Mouse (Mus musculus) liver, embryonic 12.5 days (tissue): Measurements from ENCODE around the gene Pgm3. TPM values are rescaled to one million over a fixed set of nuclear protein-coding genes. Genes with fewer than 3 reads are reported as not detected.

Experiments
- ATAC-seq: fragments of 200-750 bp; cut with Nextera tagmentation; 2 replicates; pipeline ENCODE4 v1.8.0; 2017; ENCODE audit warnings: moderate number of reproducible peaks, mild to moderate bottlenecking, moderate library complexity
- H3K27ac ChIP-seq: fragments of 300-500 bp; sonication (generic); 2 replicates; pipeline ENCODE4 v1.5.1; 2016; ENCODE audit warnings: mild to moderate bottlenecking
- H3K27me3 ChIP-seq: fragments of 300-500 bp; sonication (generic); replicated peaks from 2 replicates; pipeline ENCODE4 v1.6.1; 2016; ENCODE audit warnings: mild to moderate bottlenecking, moderate library complexity
- H3K36me3 ChIP-seq: fragments of 300-500 bp; sonication (generic); 2 replicates; pipeline ENCODE4 v1.6.1; 2016; ENCODE audit warnings: mild to moderate bottlenecking, moderate library complexity
- H3K4me1 ChIP-seq: fragments of 300-500 bp; sonication (generic); 2 replicates; pipeline ENCODE4 v1.6.1; 2016
- H3K4me2 ChIP-seq: fragments of 300-500 bp; sonication (generic); 2 replicates; pipeline ENCODE4 v1.6.1; 2016; ENCODE audit warnings: mild to moderate bottlenecking, moderate library complexity
- H3K4me3 ChIP-seq: fragments of 300-500 bp; sonication (generic); 2 replicates; pipeline ENCODE4 v1.5.1; 2016; ENCODE audit warnings: mild to moderate bottlenecking, moderate library complexity
- H3K9ac ChIP-seq: fragments of 300-500 bp; sonication (generic); 2 replicates; pipeline ENCODE4 v1.6.1; 2016; ENCODE audit warnings: mild to moderate bottlenecking, moderate library complexity
- H3K9me3 ChIP-seq: fragments of 300-500 bp; sonication (generic); replicated peaks from 2 replicates; pipeline ENCODE4 v1.6.1; 2016; ENCODE audit warnings: mild to moderate bottlenecking, moderate library complexity
- WGBS: fragments of 180-500 bp; shearing (Covaris S2); methylation state at CpG from one replicate; pipeline ENCODE4 v1.1.7; 2016; ENCODE audit not compliant: insufficient replicate concordance; 5-methylcytosine and 5-hydroxymethylcytosine counted together
- polyA plus RNA-seq: library from polyadenylated mRNA; unstranded; fragments of >200 nt; fragmentation: Nextera tagmentation; extraction: Ambion mirVana; gene quantifications from 2 replicates; pipeline ENCODE4 v1.2.1, GENCODE M21; 2016

Pgm3 gene
- polyA plus RNA-seq, 1 experiment from 2014 or later = 17.7 TPM

- WGBS = 88% methylated on average over 4 of the region's 4 CpGs
- ATAC-seq = no peak
- Histone ChIP-seq H3K4me3 (no peak overlapping the region), H3K9me3 (no peaks in the 10 kb centered on the region), H3K9ac (no peak overlapping the region), H3K27ac (no peak overlapping the region), H3K27me3 (no peaks in the 10 kb centered on the region), H3K4me1 (no peaks in the 10 kb centered on the region), H3K36me3 (peaks cover 76% of the 10 kb centered on the region), H3K4me2 (no peak overlapping the region)
These were observed 17.0 kb downstream of the Pgm3 start for GRCm38 (mm10) chr9:86554641-86555040.

GRCm38 (mm10) chr9:86553886-86554285 lies 17.8 kb downstream of the Pgm3 start:
- H3K4me1 ChIP-seq = no peaks in the 10 kb centered on the region
- no peak overlapping the region for H3K9ac ChIP-seq
- no peaks in the 10 kb centered on the region for H3K27me3 ChIP-seq
- H3K4me2 ChIP-seq = no peak overlapping the region
- H3K27ac ChIP-seq = no peak overlapping the region
- no peak for ATAC-seq
- no peak overlapping the region for H3K4me3 ChIP-seq
- H3K36me3 ChIP-seq = peaks cover 73% of the 10 kb centered on the region
- H3K9me3 ChIP-seq = no peaks in the 10 kb centered on the region
- 81% methylated on average over 9 of the region's 9 CpGs for WGBS

GRCm38 (mm10) chr9:86550717-86551116 lies 20.9 kb downstream of the Pgm3 start:
- H3K9ac ChIP-seq = no peak overlapping the region
- WGBS = 77% methylated on average over 3 of the region's 3 CpGs
- H3K9me3 ChIP-seq = no peaks in the 10 kb centered on the region
- no peak for ATAC-seq
- no peak overlapping the region for H3K4me3 ChIP-seq
- no peak overlapping the region for H3K4me2 ChIP-seq
- no peak overlapping the region for H3K27ac ChIP-seq
- H3K27me3 ChIP-seq = no peaks in the 10 kb centered on the region
- no peaks in the 10 kb centered on the region for H3K4me1 ChIP-seq
- H3K36me3 ChIP-seq = peaks cover 65% of the 10 kb centered on the region

- H3K9ac ChIP-seq = no peak overlapping the region
- no peak overlapping the region for H3K4me3 ChIP-seq
- no peak for ATAC-seq
- peaks cover 68% of the 10 kb centered on the region for H3K36me3 ChIP-seq
- WGBS = 70% methylated on average over 5 of the region's 5 CpGs
- no peaks in the 10 kb centered on the region for H3K9me3 ChIP-seq
- no peaks in the 10 kb centered on the region for H3K4me1 ChIP-seq
- H3K4me2 ChIP-seq = no peak overlapping the region
- no peaks in the 10 kb centered on the region for H3K27me3 ChIP-seq
- no peak overlapping the region for H3K27ac ChIP-seq
These were observed 21.9 kb downstream of the Pgm3 start for GRCm38 (mm10) chr9:86549637-86550162.

DNA sequence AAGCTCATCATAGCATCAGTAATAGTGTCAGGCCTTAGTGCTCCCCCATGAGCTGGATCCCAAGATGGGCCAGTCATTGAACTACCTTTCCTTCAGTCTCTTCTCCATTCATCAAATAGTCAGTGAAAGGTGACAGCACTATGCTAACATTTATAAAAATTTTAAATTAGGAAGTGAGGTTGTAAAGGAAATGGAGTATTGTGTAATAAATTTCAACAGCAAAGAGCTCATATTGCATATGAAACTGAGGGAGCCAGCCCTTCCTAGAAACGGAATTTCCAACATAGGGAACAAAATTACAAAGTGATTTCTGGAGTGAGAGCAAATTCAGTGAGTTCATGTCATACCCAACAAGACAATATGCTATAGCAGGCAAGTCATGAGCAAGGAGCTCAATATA lies 27.1 kb downstream of the Pgm3 start:
- H3K4me3 ChIP-seq = no peak overlapping the region
- H3K4me2 ChIP-seq = no peak overlapping the region
- peaks cover 64% of the 10 kb centered on the region for H3K36me3 ChIP-seq
- WGBS = 71% methylated on average over 1 of the region's 1 CpGs
- no peaks in the 10 kb centered on the region for H3K27me3 ChIP-seq
- no peaks in the 10 kb centered on the region for H3K9me3 ChIP-seq
- H3K4me1 ChIP-seq = no peaks in the 10 kb centered on the region
- H3K27ac ChIP-seq = no peak overlapping the region
- H3K9ac ChIP-seq = no peak overlapping the region
- ATAC-seq = no peak

- ATAC-seq = no peak
- H3K9ac ChIP-seq = no peak overlapping the region
- H3K36me3 ChIP-seq = peaks cover 56% of the 10 kb centered on the region
- 87% methylated on average over 3 of the region's 3 CpGs for WGBS
- H3K27ac ChIP-seq = no peak overlapping the region
- H3K4me1 ChIP-seq = no peaks in the 10 kb centered on the region
- no peaks in the 10 kb centered on the region for H3K27me3 ChIP-seq
- no peak overlapping the region for H3K4me2 ChIP-seq
- H3K9me3 ChIP-seq = no peaks in the 10 kb centered on the region
- no peak overlapping the region for H3K4me3 ChIP-seq
These were observed 28.2 kb downstream of the Pgm3 start for GRCm38 (mm10) chr9:86543451-86543850.

- Histone ChIP-seq H3K4me2 (no peak overlapping the region), H3K4me3 (no peak overlapping the region), H3K27ac (no peak overlapping the region), H3K4me1 (no peaks in the 10 kb centered on the region), H3K9me3 (no peaks in the 10 kb centered on the region), H3K36me3 (peaks cover 24% of the 10 kb centered on the region), H3K27me3 (no peaks in the 10 kb centered on the region), H3K9ac (no peak overlapping the region)
- WGBS = 79% methylated on average over 5 of the region's 5 CpGs
- ATAC-seq = no peak
These were observed 37.6 kb downstream of the Pgm3 start for GRCm38 (mm10) chr9:86534071-86534470.

DNA sequence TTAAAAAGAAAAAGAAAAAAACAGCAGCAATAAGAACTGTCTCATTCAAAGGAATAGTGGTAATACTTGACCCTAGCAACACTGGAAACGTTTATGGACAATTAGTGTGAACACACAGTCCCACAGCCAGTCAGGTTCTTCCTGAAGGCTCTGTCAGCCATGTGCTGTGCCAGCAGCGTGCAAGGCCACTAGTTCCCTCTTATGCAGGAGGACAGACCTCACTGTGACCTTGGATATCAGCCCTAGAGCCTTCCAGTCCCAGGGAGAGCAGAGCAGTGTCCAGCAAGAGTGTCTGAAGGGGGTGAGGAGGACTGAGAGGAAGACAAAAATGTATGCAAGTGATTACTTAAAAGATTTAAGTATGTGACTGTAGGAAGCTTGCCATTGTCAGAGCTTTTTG lies 46.0 kb downstream of the Pgm3 start:
- 55% methylated on average over 2 of the region's 2 CpGs for WGBS

DNA sequence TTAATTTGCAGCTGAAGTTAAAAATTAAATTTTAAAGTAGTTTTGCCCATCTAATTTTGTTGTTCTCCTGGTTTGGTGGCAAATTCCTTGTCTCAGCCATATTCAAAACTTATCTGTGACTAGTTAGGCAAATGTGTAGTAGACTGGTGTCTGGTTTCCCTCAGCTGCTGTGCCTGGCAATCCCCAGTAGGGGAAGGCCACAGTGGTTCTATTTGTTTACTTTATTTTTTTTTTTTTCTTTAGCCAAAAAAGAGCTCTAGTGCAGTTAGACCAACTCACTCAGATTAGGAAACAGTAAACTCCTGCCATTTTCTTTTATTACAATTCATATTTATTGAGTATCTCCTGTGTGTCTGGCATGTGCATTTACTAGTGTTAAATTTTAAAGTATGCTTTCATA lies 49.3 kb downstream of the Pgm3 start:
- no peak for ATAC-seq
- H3K4me3 ChIP-seq = no peak overlapping the region

More for the DNA sequence above, 46.0 kb downstream of the Pgm3 start:
- H3K36me3 ChIP-seq = peaks cover 32% of the 10 kb centered on the region
- H3K9ac ChIP-seq = no peak overlapping the region
- ATAC-seq = no peak
- H3K4me3 ChIP-seq = no peak overlapping the region
- H3K27ac ChIP-seq = no peak overlapping the region
- no peaks in the 10 kb centered on the region for H3K9me3 ChIP-seq
- H3K27me3 ChIP-seq = no peaks in the 10 kb centered on the region
- no peaks in the 10 kb centered on the region for H3K4me1 ChIP-seq
- H3K4me2 ChIP-seq = no peak overlapping the region

GRCm38 (mm10) chr9:86514798-86515197 lies 56.8 kb downstream of the Pgm3 start:
- H3K36me3 ChIP-seq = peaks cover 51% of the 10 kb centered on the region

More for the DNA sequence above, 49.3 kb downstream of the Pgm3 start:
- H3K27me3 ChIP-seq = no peaks in the 10 kb centered on the region
- H3K4me1 ChIP-seq = no peaks in the 10 kb centered on the region
- H3K9ac ChIP-seq = no peak overlapping the region
- H3K4me2 ChIP-seq = no peak overlapping the region
- no peak overlapping the region for H3K27ac ChIP-seq
- no peaks in the 10 kb centered on the region for H3K9me3 ChIP-seq
- H3K36me3 ChIP-seq = peaks cover 36% of the 10 kb centered on the region

DNA sequence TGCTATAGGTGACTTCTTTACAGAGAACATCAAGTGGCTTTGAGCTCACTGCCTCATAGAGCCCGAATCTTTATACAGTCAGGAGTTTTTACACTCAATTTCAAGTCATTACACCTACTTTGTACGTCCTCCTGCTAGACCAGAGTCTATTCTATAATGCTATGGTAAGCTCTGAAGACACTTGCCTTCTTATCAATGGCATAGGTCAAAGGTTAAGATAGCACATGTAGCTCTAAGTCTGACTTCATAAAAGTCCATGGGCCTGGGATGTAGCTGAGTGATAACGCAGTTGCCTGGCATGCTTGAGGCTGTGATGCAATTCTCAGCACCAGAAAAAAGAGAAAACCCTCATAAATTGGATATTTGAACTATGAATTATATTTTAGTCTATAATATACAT lies 57.3 kb downstream of the Pgm3 start:
- no peak overlapping the region for H3K27ac ChIP-seq
- H3K36me3 ChIP-seq = peaks cover 50% of the 10 kb centered on the region
- H3K4me2 ChIP-seq = no peak overlapping the region
- H3K4me1 ChIP-seq = peaks cover 7% of the 10 kb centered on the region; the same call in 1 of the 2 replicates
- no peaks in the 10 kb centered on the region for H3K27me3 ChIP-seq
- 75% methylated on average over 3 of the region's 3 CpGs for whole genome bisulfite sequencing
- H3K9ac ChIP-seq = no peak overlapping the region
- no peaks in the 10 kb centered on the region for H3K9me3 ChIP-seq
- ATAC-seq = no peak
- no peak overlapping the region for H3K4me3 ChIP-seq

More at GRCm38 (mm10) chr9:86514798-86515197, 56.8 kb downstream of the Pgm3 start:
- ATAC-seq = no peak
- no peak overlapping the region for H3K9ac ChIP-seq
- H3K4me3 ChIP-seq = no peak overlapping the region
- peaks cover 7% of the 10 kb centered on the region; the same call in 1 of the 2 replicates for H3K4me1 ChIP-seq
- 86% methylated on average over 4 of the region's 4 CpGs for WGBS
- H3K4me2 ChIP-seq = no peak overlapping the region
- H3K27ac ChIP-seq = no peak overlapping the region
- H3K27me3 ChIP-seq = no peaks in the 10 kb centered on the region
- no peaks in the 10 kb centered on the region for H3K9me3 ChIP-seq

GRCm38 (mm10) chr9:86513733-86514132 lies 57.9 kb downstream of the Pgm3 start:
- Histone ChIP-seq H3K36me3 (peaks cover 50% of the 10 kb centered on the region), H3K9ac (no peak overlapping the region), H3K4me2 (no peak overlapping the region), H3K27ac (no peak overlapping the region), H3K9me3 (no peaks in the 10 kb centered on the region), H3K4me1 (peaks cover 7% of the 10 kb centered on the region; the same call in 1 of the 2 replicates), H3K27me3 (no peaks in the 10 kb centered on the region), H3K4me3 (no peak overlapping the region)
- 91% methylated on average over 5 of the region's 5 CpGs for WGBS
- no peak for ATAC-seq

DNA sequence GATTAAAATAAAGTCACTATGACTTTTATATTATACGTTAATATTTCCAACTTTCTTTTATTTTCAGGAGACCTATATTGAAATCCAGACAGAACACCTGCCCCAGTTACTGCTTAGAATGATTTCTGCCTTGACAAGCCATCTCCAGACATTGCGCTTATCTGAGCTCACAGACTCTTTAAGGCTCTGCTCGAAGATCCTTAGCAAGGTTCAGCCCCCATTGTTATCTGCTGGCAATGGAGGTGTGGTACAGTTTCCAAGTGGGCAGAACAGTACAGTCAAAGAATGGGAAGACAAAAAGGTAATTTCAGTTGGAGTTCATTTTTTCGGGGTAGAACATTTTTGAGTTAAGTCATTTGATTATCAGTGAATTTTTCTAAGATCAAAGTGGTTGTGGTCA lies 64.2 kb downstream of the Pgm3 start:
- no peak overlapping the region for H3K27ac ChIP-seq
- ATAC-seq = peak; percentile 89
- WGBS = 43% methylated on average over 4 of the region's 4 CpGs
- no peaks in the 10 kb centered on the region for H3K27me3 ChIP-seq
- peaks cover 17% of the 10 kb centered on the region for H3K4me1 ChIP-seq
- H3K4me2 ChIP-seq = no peak overlapping the region
- H3K9me3 ChIP-seq = no peaks in the 10 kb centered on the region
- no peak overlapping the region for H3K4me3 ChIP-seq
- H3K9ac ChIP-seq = no peak overlapping the region
- peaks cover 21% of the 10 kb centered on the region for H3K36me3 ChIP-seq
